Mouse (Mus musculus) naive thymus-derived CD4-positive, alpha-beta T cell, adult 2 months (primary cell): ENCODE results near the gene Tmem131l.

Experiments
- DNase-seq: peaks from one replicate; pipeline ENCODE4 v3.0.0-alpha.2; 2011; ENCODE audit warnings: low read depth

The Tmem131l gene

DNA sequence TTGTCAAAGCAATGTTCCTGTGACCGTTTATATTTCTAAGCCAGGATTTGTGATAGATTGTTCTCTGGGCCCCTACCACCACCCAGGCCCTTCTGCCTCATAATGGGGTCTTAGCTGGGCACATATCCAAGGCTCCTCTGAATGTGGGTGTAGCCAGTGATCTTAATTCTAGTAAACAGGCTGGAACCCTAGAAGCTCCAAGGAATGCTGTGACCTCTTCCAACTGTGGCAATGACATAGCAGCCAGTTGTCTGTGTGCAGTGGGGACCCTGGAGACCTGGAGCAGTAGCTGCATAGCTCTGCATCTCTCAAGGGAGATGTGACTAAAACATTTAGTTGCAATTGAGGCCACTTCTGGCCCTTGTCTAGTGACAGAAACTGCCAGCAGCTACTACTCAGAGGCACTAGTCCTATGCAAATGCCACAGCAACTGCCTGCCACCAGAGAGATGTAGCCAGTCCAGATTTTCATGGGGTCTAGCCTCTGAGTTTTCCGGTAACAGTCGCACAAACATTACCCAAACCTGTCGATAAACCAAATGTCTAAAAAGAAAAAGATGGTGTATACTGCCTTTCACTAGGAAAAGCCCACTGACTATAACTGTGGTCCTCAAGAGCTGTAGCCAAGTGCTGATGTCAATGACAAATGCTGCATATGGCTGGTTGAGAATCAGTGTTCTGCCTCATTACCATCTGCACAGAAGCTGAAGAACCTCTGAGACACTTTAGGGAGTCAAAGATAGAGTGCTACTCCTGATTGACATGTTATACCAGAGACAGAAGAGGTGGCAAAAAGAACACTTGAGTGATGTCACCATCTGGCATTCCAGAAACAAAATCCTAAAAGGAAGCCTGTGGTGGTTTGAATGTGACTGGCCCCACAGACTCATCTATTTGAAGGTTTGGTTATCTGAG lies 61.2 kb downstream of the Tmem131l start:
- DNase-seq, result no peak

- no peak for DNase-seq
Measured at GRCm38 (mm10) chr3:83977817-83978216, 62.2 kb downstream of the Tmem131l start.

GRCm38 (mm10) chr3:83976161-83976560 lies 63.8 kb downstream of the Tmem131l start:
- no peak for DNase-seq

DNA sequence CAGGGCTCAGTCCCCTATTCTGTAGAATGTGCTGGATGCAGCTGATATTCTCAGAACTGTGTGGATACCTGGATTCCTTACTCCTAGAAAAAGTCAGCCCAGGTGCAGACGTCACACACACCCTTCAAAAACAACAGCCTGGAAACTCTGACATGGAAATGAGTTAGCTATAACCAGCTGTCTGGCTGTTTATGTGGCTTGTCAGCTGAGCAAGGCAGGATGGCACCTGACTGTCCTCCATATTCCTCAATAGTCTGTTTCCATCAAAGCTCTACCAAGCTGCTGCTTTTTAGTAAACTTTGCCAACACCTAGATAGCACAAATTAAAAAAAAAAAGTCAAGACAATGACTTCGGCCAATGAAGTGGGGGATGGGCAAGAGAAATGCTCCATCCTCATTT lies 66.6 kb downstream of the Tmem131l start:
- DNase-seq, result no peak

- DNase-seq, result no peak
Measured at GRCm38 (mm10) chr3:83970629-83971028, 69.3 kb downstream of the Tmem131l start.

DNA sequence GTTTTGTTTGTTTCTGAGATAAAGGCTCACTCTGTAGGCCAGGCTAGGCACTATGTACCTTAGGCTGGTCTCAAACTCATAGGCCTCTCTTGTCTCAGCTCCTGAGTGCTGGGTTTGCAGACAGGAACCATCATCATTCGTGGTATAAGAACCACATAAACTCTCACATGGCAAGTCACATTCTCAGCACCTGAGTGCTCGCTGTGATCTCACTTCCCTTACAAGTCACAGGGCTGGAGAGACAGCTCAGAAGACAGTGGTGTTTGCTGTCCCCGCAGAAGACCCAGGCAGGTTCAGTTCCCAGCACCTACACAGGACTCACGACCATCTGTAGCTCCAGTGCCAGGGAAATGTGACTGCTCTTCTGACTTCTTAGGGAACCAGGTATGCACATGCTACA lies 70.9 kb downstream of the Tmem131l start:
- no peak for DNase-seq

GRCm38 (mm10) chr3:83967791-83968190 lies 72.2 kb downstream of the Tmem131l start:
- DNase-seq, result no peak

DNA sequence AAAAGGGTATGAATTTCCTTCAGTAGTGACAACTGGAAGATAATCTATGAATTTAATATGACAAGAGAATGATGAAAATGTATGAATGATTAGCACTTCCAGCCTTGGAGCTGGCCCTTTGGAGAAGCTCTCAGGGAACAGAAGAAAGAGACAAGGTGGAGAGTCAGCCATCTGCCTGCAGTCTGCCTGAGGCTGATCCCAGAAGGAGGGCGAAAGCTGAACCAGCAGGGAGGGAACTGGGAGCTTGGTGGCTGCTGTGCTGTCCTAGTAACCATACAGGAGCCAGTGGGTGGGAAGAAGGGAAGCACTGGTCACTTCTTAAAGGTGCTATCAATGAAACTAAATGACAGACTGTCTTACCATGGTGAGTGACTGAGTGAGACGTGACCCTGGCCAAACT lies 74.6 kb downstream of the Tmem131l start:
- no peak for DNase-seq

- DNase-seq, result no peak
Measured at GRCm38 (mm10) chr3:83963705-83964104, 76.3 kb downstream of the Tmem131l start.

DNA sequence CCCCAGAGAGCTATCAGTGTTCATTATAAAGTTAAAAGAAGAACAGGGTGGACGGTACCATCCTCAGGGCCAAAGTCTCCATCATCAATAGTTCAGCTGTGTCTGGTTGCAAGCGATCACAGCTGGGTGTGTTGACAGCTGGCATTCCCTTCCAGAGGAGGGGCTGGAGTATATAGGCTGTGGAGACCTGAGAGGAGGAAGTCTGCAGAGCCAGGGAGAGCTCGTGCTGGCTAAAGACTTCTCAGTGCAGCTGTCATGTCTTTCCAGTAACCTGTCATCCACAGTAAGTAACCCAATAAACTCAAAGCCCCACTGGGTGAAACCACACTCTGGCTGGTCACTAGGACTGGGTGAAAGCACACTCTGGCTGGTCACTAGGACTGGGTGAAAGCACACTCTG lies 77.4 kb downstream of the Tmem131l start:
- no peak for DNase-seq

DNA sequence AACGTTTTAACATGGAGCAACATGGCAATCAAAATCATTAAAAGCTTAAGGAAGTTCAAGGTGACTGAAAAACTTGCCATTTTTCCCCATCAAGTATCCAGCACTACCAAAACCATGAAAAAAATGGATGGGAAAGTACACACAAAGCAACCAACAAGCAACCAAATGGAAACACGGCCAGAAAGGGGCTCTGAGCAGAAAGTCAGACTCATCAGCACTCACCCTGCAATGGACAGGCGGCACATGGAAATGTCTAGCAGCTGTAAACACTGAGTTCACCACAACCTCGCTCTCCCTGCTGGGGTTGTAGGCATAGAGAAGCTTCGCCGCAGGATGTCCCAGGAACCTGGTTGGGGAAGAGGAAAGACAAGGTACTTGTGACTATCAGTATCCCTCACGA lies 77.9 kb downstream of the Tmem131l start:
- no peak for DNase-seq

DNA sequence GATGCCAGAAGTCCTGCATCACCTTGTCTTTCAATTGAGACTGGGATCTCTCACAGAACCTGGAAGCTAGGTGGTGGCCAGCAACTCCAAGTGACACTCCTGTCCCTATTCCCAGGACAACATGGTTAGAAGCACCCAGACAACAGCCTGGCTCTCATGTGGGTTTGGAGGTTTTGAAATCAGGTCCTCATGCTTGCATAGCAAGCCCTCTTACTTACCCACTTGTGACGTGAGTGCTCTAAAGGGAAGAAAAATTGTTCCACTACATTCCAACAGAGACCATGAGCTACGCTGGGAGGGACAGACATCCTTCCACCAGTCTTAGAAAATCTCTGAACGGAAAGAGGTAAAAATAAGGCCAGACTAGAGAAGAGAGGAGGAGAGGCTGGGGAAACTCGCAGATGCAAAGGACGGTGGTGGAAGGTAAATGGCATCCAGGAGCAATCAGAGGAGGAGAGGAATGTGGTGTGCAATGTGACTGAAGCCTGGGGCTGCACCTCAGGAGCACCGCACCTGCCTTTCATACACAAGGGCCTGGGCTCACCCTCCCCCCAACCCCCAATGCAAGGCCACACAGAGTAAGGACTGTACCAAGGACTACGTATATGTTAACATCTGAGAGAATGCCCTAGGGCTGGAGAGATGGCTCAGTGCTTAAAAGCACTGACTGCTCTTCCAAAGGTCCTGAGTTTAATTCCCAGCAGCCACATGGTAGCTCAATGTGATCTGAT lies 80.9 kb downstream of the Tmem131l start:
- no peak for DNase-seq

- DNase-seq, result no peak
Measured at GRCm38 (mm10) chr3:83953879-83954278, 86.1 kb downstream of the Tmem131l start.

GRCm38 (mm10) chr3:83948801-83949200 lies 91.2 kb downstream of the Tmem131l start:
- DNase-seq, result no peak

- DNase-seq, result no peak
Measured at GRCm38 (mm10) chr3:83947476-83948245, 92.3 kb downstream of the Tmem131l start.

DNA sequence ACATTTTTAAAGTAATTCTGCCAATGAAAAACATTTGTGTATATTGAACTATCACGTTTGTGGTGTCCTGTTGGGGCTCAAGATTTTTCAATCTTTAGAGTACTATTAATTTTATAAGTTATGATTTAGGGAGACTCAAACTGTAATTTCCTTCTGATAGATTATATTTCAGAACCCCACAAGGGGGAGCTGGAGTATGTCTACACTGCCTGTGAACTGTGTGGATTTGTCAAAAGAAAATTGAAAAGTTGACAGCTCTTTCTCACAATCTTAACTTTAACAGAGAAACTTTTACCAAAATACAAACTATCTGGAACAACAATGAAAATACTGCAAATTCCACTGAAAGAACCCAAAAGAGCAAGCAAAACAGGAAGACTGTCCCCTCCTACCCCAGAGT lies 93.1 kb downstream of the Tmem131l start:
- DNase-seq, result peak; percentile 58

- no peak for DNase-seq
Measured at GRCm38 (mm10) chr3:83943691-83944090, 96.3 kb downstream of the Tmem131l start.

- DNase-seq, result no peak
Measured at GRCm38 (mm10) chr3:83943212-83943611, 96.8 kb downstream of the Tmem131l start.

- no peak for DNase-seq
Measured at GRCm38 (mm10) chr3:83941921-83942320, 98.1 kb downstream of the Tmem131l start.

GRCm38 (mm10) chr3:83938871-83939270 lies 101.1 kb downstream of the Tmem131l start:
- no peak for DNase-seq

- DNase-seq, result no peak
Measured at GRCm38 (mm10) chr3:83934514-83934913, 105.5 kb downstream of the Tmem131l start.

DNA sequence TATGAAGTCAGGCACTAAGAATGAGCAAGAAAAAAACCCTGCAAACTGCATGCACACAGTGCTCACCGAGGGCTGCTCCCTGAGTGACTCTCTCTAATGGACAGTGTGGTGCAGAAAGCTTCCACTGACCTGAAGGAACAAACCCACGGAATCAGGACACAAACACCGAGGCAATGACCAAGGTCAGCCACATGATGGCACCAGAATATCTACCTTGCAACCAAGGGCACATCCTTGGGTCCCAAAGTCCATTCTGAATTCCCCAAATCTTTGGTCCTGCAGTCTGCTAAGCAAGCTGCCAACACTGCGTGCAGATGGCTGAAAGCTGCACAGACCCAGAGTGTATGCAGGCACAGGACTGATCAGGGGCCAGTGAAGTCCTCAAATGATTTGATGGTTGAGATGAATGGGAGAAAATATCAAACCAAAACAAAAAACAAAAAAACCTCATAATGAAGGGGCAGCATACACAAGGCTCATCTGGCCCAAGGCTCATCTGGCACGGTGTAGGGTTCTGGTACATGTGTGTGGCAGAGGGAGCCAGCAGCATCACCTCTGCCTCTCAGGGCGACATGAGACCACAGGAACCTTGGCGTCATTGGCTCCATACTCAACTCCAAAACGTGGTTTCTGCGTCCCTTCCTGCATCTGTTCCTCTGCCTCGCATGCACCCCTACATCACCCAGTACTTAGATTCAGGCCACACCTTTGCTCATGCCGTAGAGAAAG lies 124.0 kb downstream of the Tmem131l start:
- DNase-seq, result peak; percentile 10
